Mouse (Mus musculus) thymus, postnatal 25 days (tissue): Measurements from ENCODE around the gene Cdh24.

ENCODE experiments used
- DNase-seq: peaks from one replicate; pipeline ENCODE4 v3.0.0; 2022

The Cdh24 gene

GRCm38 (mm10) chr14:54603686-54604085 is 37.5 kb downstream of the Cdh24 start:
- DNase-seq: no peak

- peak; percentile 94 for DNase-seq
Measured at GRCm38 (mm10) chr14:54603038-54603654, 38.0 kb downstream of the Cdh24 start.

DNA sequence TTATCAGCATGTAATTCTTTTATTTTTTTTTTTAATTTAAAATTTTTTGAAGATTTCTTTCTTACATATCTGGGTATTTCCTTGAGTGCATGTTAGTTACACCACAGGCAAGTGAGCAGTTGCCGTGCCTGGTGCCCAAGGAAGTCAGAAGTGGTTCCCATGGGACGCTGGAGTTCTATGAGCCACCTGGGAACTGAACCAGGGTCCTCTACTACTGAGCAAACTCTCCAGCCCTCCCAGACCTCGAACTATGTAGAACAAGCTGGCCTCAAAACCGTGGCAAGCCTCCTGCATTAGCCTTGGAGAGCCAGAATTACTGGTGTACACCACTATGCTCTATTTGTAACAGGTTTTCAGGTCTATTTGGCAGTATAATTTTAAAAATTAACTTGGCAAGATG is 38.6 kb downstream of the Cdh24 start:
- DNase-seq: peak; percentile 15

- no peak for DNase-seq
Measured at GRCm38 (mm10) chr14:54601601-54602000, 39.6 kb downstream of the Cdh24 start.

- no peak for DNase-seq
Measured at GRCm38 (mm10) chr14:54597084-54597483, 44.1 kb downstream of the Cdh24 start.

GRCm38 (mm10) chr14:54594631-54595414 is 46.3 kb downstream of the Cdh24 start:
- no peak for DNase-seq

DNA sequence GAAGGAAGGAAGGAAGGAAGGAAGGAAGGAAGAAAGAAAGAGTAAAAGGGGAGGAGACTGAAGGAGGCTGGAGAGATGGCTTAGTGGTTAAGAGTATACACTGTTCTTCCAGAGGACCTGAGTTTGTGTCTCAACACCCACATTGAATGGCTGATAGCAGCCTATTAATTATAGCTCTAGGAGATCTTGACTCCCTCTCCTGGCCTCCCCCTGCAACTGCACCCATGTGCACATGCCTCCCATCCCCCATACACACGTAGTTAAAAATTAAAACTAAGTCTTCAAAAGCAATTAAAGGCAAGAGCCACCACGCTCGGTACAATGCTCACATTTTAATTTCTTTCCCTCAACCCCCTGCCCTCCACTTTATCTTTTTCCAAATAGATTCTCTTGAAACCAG is 47.1 kb downstream of the Cdh24 start:
- no peak for DNase-seq

GRCm38 (mm10) chr14:54592319-54592934 is 48.7 kb downstream of the Cdh24 start:
- DNase-seq: no peak

- DNase-seq: no peak
Measured at GRCm38 (mm10) chr14:54591056-54591455, 50.1 kb downstream of the Cdh24 start.

DNA sequence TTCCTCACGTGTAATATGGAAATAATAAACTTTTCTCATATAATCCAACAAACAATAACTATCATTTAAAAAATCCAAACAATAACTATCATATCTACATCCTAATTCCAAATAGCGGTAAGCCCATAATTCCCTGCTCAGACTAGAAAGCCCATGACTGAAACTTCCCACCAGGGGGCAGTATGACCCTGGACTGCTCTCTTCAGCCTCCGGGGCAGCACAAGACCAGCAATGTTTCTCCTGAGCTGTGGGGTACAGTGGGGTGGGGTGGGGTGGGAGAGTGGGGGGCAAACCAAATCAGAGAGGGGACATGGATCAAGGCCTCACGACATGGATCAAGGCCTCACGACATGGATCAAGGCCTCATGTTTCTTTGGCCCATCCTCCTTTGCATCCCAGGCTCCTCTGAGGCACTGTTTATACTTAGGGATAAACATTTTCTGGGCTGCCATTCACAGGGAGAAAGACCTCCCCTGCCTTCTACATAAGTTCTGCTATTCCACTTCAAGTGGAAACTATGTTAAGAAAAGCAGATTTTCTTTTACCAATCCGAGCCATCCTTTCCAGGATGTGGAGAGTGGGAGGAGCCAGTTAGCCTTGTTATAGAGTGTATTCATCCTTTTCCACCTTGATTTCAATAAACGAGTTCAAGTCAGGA is 57.4 kb downstream of the Cdh24 start:
- DNase-seq: peak; percentile 56

DNA sequence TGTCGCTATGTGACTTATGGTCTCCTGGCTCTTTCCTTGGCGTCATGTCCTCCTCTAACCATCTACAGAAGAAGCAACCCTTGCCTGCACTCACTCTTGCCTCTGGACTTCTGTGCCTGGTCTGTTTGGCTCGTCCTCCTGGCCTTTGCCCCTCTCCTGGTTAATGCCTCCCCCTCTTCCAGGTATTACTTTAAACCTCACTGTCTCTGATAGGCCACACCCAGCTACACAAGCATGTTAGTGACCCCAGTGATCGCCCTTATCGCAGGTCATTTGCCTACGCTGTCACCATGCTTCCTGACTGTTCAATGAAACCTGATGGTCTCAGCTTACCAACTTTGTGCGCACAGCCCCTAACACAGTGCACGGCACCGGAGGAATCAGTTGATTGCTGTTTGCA is 58.6 kb downstream of the Cdh24 start:
- DNase-seq: no peak
